Mouse (Mus musculus) CH12.LX (cell line): ENCODE measurements around the gene 2210011C24Rik.

Experiments
- BHLHE40 ChIP-seq: IDR thresholded peaks from 2 replicates; pipeline ENCODE4 v1.6.1; 2011; ENCODE audit warnings: mild to moderate bottlenecking, low read depth, low read length, improper control_type of control experiment
- CTCF ChIP-seq, 2 experiments: IDR thresholded peaks in 1 of 2; conservative IDR thresholded peaks in 1 of 2; 2 replicates each; pipeline ENCODE4 v1.5.1; 2011 to 2012; ENCODE audit warnings: low read depth in 2 of 2, low read length in 2 of 2, improper control_type of control experiment in 1 of 2, inconsistent platforms in 1 of 2, mild to moderate bottlenecking in 1 of 2, moderate library complexity in 1 of 2
- ELF1 ChIP-seq: IDR thresholded peaks from 2 replicates; pipeline ENCODE4 v1.6.1; 2014; ENCODE audit warnings: low read depth, mild to moderate bottlenecking, inconsistent platforms, low read length, improper control_type of control experiment
- HCFC1 ChIP-seq: IDR thresholded peaks from 2 replicates; pipeline ENCODE4 v1.6.1; 2012; ENCODE audit warnings: low read depth, mild to moderate bottlenecking, inconsistent platforms, low read length, improper control_type of control experiment
- IRF4 ChIP-seq: IDR thresholded peaks from 2 replicates; pipeline ENCODE4 v1.6.1; 2014; ENCODE audit warnings: low read depth, mild to moderate bottlenecking, inconsistent platforms, low read length, improper control_type of control experiment
- MAX ChIP-seq: IDR thresholded peaks from 2 replicates; pipeline ENCODE4 v1.6.1; 2011; ENCODE audit warnings: low read length, improper control_type of control experiment
- NELFE ChIP-seq: IDR thresholded peaks from 2 replicates; pipeline ENCODE4 v1.6.1; 2011; ENCODE audit warnings: low read depth, low read length, improper control_type of control experiment
- POLR2A ChIP-seq: IDR thresholded peaks from 2 replicates; pipeline ENCODE4 v1.6.1; 2011; ENCODE audit warnings: low read depth, mild to moderate bottlenecking, improper control_type of control experiment, low read length
- USF2 ChIP-seq: conservative IDR thresholded peaks from 2 replicates; pipeline ENCODE4 v1.6.1; 2011; ENCODE audit warnings: low read depth, low read length, improper control_type of control experiment
- ZNF384 ChIP-seq: IDR thresholded peaks from 2 replicates; pipeline ENCODE4 v1.6.1; 2012; ENCODE audit warnings: low read depth, low read length, improper control_type of control experiment, inconsistent platforms

DNA sequence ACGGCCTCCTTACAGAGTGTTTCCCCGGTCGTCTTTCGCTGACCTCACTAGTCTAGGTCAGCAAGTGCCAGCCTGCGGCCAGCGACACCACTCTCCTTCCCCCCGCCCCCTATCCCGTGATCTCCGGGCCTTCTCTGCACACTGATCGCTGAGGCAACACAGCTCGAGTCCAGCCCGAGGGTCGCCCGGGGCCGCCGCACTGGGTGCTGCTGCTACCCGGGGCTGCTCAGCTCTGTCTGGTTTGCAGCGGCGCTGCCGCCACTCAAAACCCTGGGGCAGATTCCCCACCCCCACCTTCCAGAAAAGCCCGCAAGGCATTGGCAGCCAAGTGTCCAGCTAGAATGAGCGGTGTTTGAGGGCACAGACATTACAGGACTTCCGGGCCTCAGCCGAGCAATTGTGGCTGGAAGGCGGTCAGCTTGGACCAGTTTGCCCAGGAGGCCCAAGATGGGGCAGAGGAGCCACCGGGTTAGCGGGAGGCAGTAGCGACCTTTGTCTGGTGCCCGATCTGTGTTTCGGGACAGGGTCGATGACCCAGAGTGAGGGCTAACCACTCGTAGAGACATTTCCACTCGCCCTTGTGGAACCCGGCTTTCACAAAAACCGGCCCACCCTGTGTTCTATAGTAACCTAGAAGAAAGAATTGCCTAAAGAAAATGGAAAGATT is 661 bp upstream of the 2210011C24Rik start:
- TF ChIP-seq BHLHE40 (no peak), USF2 (no peak), CTCF (conservative IDR thresholded peaks at IDR 0.05 in 1 of 2, IDR thresholded peaks at IDR 0.05 in 1 of 2; ENCODE audit: low read depth in 2 of 2, low read length in 2 of 2) (no peak), NELFE (no peak), ELF1 (no peak), IRF4 (no peak), MAX (no peak), HCFC1 (no peak), ZNF384 (no peak), POLR2A (no peak)
